Mouse (Mus musculus) spleen, adult 2 months (tissue): ENCODE results near the gene Terb2. TPM values are rescaled to one million over a fixed set of nuclear protein-coding genes. Genes with fewer than 3 reads are reported as not detected.

ENCODE experiments used
- DNase-seq, 2 experiments: peaks; one replicate each; pipeline versions ENCODE4 v3.0.0 to v3.0.0-alpha.2; 2012 to 2021; ENCODE audit warnings: low spot score in 2 of 2, low read depth in 1 of 2
- H3K27ac ChIP-seq: fragments of 200-500 bp; 2 replicates; pipeline ENCODE4 v1.5.1; 2012; ENCODE audit warnings: low read length, inconsistent platforms; ENCODE audit not compliant: insufficient read depth
- H3K27me3 ChIP-seq: fragments of 200-500 bp; 2 replicates; pipeline ENCODE4 v1.6.1; 2012; ENCODE audit warnings: mild to moderate bottlenecking, moderate library complexity, low read length, inconsistent platforms; ENCODE audit not compliant: control insufficient read depth, insufficient read depth
- H3K36me3 ChIP-seq: fragments of 200-500 bp; 2 replicates; pipeline ENCODE4 v1.6.1; 2012; ENCODE audit warnings: mild to moderate bottlenecking, low read length, inconsistent platforms; ENCODE audit not compliant: control insufficient read depth, insufficient read depth
- H3K4me1 ChIP-seq: fragments of 200-500 bp; 2 replicates; pipeline ENCODE4 v1.6.1; 2011; ENCODE audit warnings: inconsistent platforms; ENCODE audit not compliant: control insufficient read depth, insufficient read depth, insufficient read length
- H3K4me3 ChIP-seq: fragments of 200-500 bp; 2 replicates; pipeline ENCODE4 v1.5.1; 2011; ENCODE audit warnings: mild to moderate bottlenecking, inconsistent platforms; ENCODE audit not compliant: insufficient read depth, insufficient read length; ENCODE audit errors: extremely low read depth
- CTCF ChIP-seq: fragments of 200-500 bp; IDR thresholded peaks from 2 replicates; pipeline ENCODE4 v1.5.1; 2011; ENCODE audit warnings: mild to moderate bottlenecking, inconsistent platforms; ENCODE audit not compliant: insufficient read depth, insufficient read length, insufficient replicate concordance; ENCODE audit errors: extremely low read depth
- POLR2A ChIP-seq: fragments of 200-500 bp; IDR thresholded peaks from 2 replicates; pipeline ENCODE4 v1.6.1; 2011; ENCODE audit warnings: low read depth, low read length, inconsistent platforms
- WGBS: fragments of 180-500 bp; shearing (Covaris S2); methylation state at CpG from one replicate; pipeline ENCODE4 v1.1.7; 2018; 5-methylcytosine and 5-hydroxymethylcytosine counted together
- polyA plus RNA-seq: library from polyadenylated mRNA; depleted of rRNA; stranded (reverse); fragments of >200 nt; gene quantifications from 2 replicates; pipeline ENCODE4 v1.2.3, GENCODE M21; 2012

The Terb2 gene
- polyA plus RNA-seq, 1 experiment: not detected

DNA sequence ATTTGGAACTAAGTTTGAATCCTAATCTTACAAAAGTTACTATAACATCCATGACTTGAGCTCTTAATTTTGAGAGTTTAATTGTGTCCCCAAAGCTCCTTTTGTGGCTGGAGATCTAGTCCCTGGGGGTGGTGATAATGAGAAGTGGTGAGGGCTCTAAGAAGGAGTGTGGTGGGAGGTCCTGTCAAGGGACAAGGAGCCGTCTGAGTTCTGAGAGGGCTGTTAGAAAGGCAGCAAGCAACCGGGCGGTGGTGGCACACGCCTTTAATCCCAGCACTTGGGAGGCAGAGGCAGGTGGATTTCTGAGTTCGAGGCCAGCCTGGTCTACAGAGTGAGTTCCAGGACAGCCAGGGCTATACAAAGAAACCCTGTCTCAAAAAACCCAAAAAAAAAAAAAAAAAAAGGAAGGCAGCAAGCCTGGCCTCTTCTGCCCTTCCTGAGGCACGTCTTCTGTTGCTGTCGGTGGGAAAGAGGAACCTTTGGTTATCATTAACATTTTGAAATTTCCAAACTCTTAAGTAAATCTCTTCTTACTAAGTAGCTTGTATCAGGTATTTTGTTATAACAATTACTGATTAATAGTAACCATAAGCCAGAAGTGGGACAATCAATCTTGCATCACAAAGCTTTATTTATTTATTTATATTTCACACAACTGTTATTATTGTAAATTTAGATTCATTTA, 32.2 kb upstream of the Terb2 start:
- H3K27me3 ChIP-seq: no peaks in the 10 kb centered on the region
- WGBS: 58% methylated on average over 7 of the region's 7 CpGs
- H3K27ac ChIP-seq: no peak overlapping the region
- no peak for DNase-seq
- peaks cover 40% of the 10 kb centered on the region for H3K36me3 ChIP-seq
- no peak overlapping the region for H3K4me3 ChIP-seq
- no peak for TF ChIP-seq CTCF
- TF ChIP-seq POLR2A: no peak
- peaks cover 22% of the 10 kb centered on the region; the same call in 1 of the 2 replicates for H3K4me1 ChIP-seq

DNA sequence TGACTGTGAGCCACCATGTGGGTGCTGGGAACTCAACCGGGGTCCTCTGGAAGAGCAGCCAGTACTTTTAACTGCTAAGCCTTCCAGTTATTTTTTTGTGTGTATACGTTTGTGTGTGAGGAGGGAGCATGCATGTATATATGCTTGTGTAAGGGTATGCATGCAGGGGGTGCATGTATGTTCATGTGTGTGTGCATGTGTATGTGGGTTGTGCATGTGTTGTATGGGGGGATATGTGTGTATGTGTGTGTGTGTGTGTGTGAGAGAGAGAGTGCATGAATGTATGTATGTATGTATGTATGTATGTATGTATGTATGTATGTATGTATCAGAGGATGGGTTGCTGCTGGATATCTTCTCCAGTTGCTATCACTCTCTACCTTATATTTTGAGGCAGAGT, 31.6 kb upstream of the Terb2 start:
- no peak for TF ChIP-seq CTCF
- TF ChIP-seq POLR2A: no peak
- Histone ChIP-seq H3K36me3 (peaks cover 39% of the 10 kb centered on the region), H3K4me3 (no peak overlapping the region), H3K27ac (no peak overlapping the region), H3K27me3 (no peaks in the 10 kb centered on the region), H3K4me1 (peaks cover 22% of the 10 kb centered on the region; the same call in 1 of the 2 replicates)
- 94% methylated on average over 2 of the region's 2 CpGs for WGBS
- no peak for DNase-seq

DNA sequence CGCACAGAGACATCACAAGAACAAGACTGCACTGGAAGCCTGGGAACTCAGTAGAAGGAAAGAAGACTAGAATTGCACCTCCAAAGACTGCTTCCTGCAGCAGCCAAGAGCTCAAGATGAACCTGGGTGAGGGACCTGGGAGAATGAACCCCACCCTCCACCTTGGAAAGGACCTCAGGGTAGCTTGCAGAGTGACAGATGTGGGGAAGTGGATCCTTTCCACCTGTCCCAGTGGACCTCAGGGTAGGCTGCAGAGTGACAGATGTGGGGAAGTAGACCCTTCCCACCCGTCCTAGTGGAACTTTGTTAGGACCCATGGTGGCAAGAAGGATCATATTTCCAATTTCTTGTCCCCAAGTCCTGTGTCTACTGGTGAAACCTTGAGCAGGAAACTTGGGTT, 30.8 kb upstream of the Terb2 start:
- no peak for DNase-seq
- WGBS: 68% methylated on average over 2 of the region's 2 CpGs
- TF ChIP-seq POLR2A (no peak), CTCF (no peak)
- no peak overlapping the region for H3K4me3 ChIP-seq
- H3K4me1 ChIP-seq: peaks cover 22% of the 10 kb centered on the region; the same call in 1 of the 2 replicates
- H3K36me3 ChIP-seq: peaks cover 35% of the 10 kb centered on the region
- no peaks in the 10 kb centered on the region for H3K27me3 ChIP-seq
- peak overlapping the region; percentile 22 for H3K27ac ChIP-seq

DNA sequence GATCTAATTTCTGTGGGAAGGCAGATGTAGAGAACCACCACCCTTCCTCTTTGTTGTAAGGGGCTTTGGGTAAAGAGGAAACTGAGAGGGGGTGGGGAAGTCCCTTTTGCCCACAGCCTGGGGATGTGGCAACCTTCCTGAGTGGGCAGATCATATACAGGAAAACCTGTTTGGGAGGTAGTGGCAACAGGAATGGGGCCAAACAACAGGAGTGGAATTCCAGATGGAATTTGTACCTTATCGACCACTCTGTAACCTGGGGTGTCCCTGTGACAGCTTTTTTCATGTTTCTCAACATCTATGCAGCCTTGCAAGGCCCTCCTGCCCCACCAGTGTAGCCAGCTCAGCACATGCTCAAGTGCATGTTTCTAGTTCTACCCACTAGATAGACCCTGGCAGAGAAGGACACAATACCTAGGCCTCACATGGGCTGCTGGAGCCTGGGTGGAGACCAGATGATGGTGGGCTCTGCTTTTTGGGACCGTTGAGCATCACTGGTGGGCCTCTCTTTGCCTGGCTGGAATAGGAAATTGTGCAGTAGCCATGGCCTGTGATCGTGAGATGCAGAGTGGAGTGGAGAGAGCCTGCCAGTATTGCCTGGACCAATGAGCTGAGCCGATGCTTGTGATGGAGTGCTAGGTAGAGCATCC, 29.9 kb upstream of the Terb2 start:
- Histone ChIP-seq H3K36me3 (peaks cover 29% of the 10 kb centered on the region), H3K4me3 (no peak overlapping the region), H3K27ac (peak overlapping the region; percentile 23; the same call in 1 of the 2 replicates), H3K27me3 (no peaks in the 10 kb centered on the region), H3K4me1 (peaks cover 16% of the 10 kb centered on the region; the same call in 1 of the 2 replicates)
- WGBS: 69% methylated on average over 4 of the region's 4 CpGs
- no peak for TF ChIP-seq CTCF
- TF ChIP-seq POLR2A: no peak
- no peak for DNase-seq

DNA sequence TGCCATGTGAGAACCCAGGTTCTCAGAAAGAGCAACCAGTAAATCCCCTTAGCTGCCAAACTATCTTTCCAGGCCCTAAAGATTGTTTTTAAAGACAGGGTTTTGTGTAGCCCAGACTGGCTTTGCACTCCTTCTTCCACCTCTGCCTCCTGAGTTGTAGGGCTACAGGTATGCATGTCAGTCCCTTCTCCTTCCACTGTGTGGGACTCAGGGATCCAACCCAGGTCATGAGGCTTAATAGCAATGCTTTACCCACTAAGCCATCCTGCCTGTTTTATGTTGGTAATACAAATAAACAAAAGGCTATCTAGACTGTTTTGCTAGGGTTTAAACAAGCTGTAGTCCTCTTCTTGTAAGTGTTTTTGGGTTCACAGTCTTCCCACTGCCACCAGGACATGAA, 28.5 kb upstream of the Terb2 start:
- Histone ChIP-seq H3K27me3 (no peaks in the 10 kb centered on the region), H3K27ac (no peak overlapping the region), H3K36me3 (peaks cover 17% of the 10 kb centered on the region), H3K4me3 (no peak overlapping the region), H3K4me1 (peaks cover 11% of the 10 kb centered on the region; the same call in 1 of the 2 replicates)
- no peak for TF ChIP-seq POLR2A
- no peak for TF ChIP-seq CTCF
- DNase-seq: no peak

DNA sequence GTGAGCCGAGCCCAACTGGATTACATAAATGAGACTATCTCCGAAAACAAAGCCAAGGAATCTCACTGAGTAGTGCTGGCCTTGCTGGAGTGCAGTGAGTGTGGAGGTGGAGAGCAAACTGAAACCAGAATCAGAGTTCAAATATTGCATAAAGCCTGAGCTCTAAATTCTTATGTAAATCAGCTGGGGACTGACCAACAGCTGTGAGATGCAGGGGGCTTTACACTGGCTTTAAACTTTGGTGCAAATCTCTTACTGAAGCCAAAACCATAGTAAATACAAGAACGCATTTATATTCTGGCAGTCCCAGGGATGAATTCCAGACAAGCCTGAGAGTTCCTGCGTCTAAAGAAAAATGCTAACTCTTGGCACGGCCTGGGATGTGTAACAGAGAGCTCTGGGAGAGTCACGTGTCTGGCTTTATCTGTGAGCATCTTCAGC, 27.7 kb upstream of the Terb2 start:
- H3K4me1 ChIP-seq: peaks cover 8% of the 10 kb centered on the region; the same call in 1 of the 2 replicates
- no peak overlapping the region for H3K27ac ChIP-seq
- no peaks in the 10 kb centered on the region for H3K27me3 ChIP-seq
- H3K36me3 ChIP-seq: peaks cover 11% of the 10 kb centered on the region
- 83% methylated on average over 6 of the region's 6 CpGs for WGBS
- no peak overlapping the region for H3K4me3 ChIP-seq
- no peak for TF ChIP-seq CTCF
- DNase-seq: no peak

DNA sequence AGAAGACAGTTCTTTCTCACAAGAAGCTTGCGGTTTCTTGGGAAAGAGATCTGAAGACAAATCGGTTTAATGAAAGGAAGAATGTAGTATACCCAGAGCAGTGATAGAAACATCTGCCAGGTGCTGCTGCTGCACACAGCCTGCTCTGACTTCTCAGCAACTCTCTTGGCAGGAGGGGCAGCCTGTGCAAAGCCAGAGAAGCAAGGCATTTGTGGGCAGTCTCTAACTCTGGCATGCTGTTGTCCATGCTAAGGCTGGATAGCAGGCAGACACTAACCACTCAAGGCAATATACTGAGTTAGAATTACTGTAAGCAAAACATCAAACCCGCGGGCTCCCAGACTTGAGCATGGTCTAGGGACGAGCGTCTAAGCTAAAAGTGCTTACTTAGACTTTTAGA, 26.4 kb upstream of the Terb2 start:
- Histone ChIP-seq H3K36me3 (peaks cover 5% of the 10 kb centered on the region), H3K4me1 (peaks cover 11% of the 10 kb centered on the region; the same call in 1 of the 2 replicates), H3K27me3 (no peaks in the 10 kb centered on the region), H3K27ac (no peak overlapping the region), H3K4me3 (no peak overlapping the region)
- TF ChIP-seq CTCF (no peak), POLR2A (no peak)
- DNase-seq: no peak
- WGBS: 75% methylated on average over 6 of the region's 6 CpGs
